Mouse (Mus musculus): Measurements from ENCODE around the gene Frmd4a.
A peak's percentile ranks its signal among the peaks of the same experiment; 100 is the strongest.

Gene Frmd4a

GRCm38 (mm10) chr2:4486185-4486584 is 468.7 kb downstream of the Frmd4a start:
- DNase-seq (ENCODE audit: low spot score in 2 of 2), result no peak

GRCm38 (mm10) chr2:4487280-4487679 is 469.8 kb downstream of the Frmd4a start:
- DNase-seq (ENCODE audit: low spot score in 2 of 2), result no peak

GRCm38 (mm10) chr2:4490845-4491244 is 473.3 kb downstream of the Frmd4a start:
- DNase-seq (ENCODE audit: low spot score in 2 of 2), result no peak

- DNase-seq (ENCODE audit: low spot score in 2 of 2), result peak in 1 of 2 experiments; percentile 28
Observed at GRCm38 (mm10) chr2:4492485-4493481, 475.3 kb downstream of the Frmd4a start.

- no peak for DNase-seq (ENCODE audit: low spot score in 2 of 2)
Observed at GRCm38 (mm10) chr2:4494478-4494877, 477.0 kb downstream of the Frmd4a start.

GRCm38 (mm10) chr2:4499257-4499656 is 481.7 kb downstream of the Frmd4a start:
- DNase-seq (ENCODE audit: low spot score in 2 of 2), result peak; percentile 18 to 54

- no peak for DNase-seq (ENCODE audit: low spot score in 2 of 2)
Observed at GRCm38 (mm10) chr2:4499916-4500315, 482.4 kb downstream of the Frmd4a start.

- no peak for DNase-seq (ENCODE audit: low spot score in 2 of 2)
Observed at GRCm38 (mm10) chr2:4501257-4502027, 483.9 kb downstream of the Frmd4a start.

GRCm38 (mm10) chr2:4504413-4504812 is 486.9 kb downstream of the Frmd4a start:
- no peak for DNase-seq (ENCODE audit: low spot score in 2 of 2)

GRCm38 (mm10) chr2:4505695-4506094 is 488.2 kb downstream of the Frmd4a start:
- no peak for DNase-seq (ENCODE audit: low spot score in 2 of 2)

- DNase-seq (ENCODE audit: low spot score in 2 of 2), result no peak
Observed at GRCm38 (mm10) chr2:4506659-4507058, 489.1 kb downstream of the Frmd4a start.

- DNase-seq (ENCODE audit: low spot score in 2 of 2), result no peak
Observed at GRCm38 (mm10) chr2:4507887-4508615, 490.5 kb downstream of the Frmd4a start.

GRCm38 (mm10) chr2:4508959-4509615 is 491.6 kb downstream of the Frmd4a start:
- DNase-seq (ENCODE audit: low spot score in 2 of 2), result no peak

GRCm38 (mm10) chr2:4509739-4510138 is 492.2 kb downstream of the Frmd4a start:
- no peak for DNase-seq (ENCODE audit: low spot score in 2 of 2)

GRCm38 (mm10) chr2:4510208-4511079 is 492.9 kb downstream of the Frmd4a start:
- no peak for DNase-seq (ENCODE audit: low spot score in 2 of 2)

- DNase-seq (ENCODE audit: low spot score in 2 of 2), result no peak
Observed at GRCm38 (mm10) chr2:4511080-4511386, 493.5 kb downstream of the Frmd4a start.

- DNase-seq (ENCODE audit: low spot score in 2 of 2), result no peak
Observed at GRCm38 (mm10) chr2:4512607-4513006, 495.1 kb downstream of the Frmd4a start.

GRCm38 (mm10) chr2:4515910-4516309 is 498.4 kb downstream of the Frmd4a start:
- no peak for DNase-seq (ENCODE audit: low spot score in 2 of 2)

GRCm38 (mm10) chr2:4516819-4517552 is 499.5 kb downstream of the Frmd4a start:
- no peak for DNase-seq (ENCODE audit: low spot score in 2 of 2)
